Mouse (Mus musculus) fibroblast of lung, adult 2 months (primary cell): ENCODE results near the gene St6galnac3.
"Not testable (repeated sequence)": the region's sequence is repeated elsewhere in the genome, so short reads cannot be mapped to it uniquely, and the experiment has no call there.

Experiments used
- DNase-seq: peaks from one replicate; pipeline ENCODE4 v3.0.0-alpha.2; 2011; ENCODE audit warnings: low read depth

The St6galnac3 gene

GRCm38 (mm10) chr3:153724701-153725668 is at the start of gene St6galnac3:
St6galnac3 (minus strand) TSS chr3:153725174.
- DNase-seq: no peak

DNA sequence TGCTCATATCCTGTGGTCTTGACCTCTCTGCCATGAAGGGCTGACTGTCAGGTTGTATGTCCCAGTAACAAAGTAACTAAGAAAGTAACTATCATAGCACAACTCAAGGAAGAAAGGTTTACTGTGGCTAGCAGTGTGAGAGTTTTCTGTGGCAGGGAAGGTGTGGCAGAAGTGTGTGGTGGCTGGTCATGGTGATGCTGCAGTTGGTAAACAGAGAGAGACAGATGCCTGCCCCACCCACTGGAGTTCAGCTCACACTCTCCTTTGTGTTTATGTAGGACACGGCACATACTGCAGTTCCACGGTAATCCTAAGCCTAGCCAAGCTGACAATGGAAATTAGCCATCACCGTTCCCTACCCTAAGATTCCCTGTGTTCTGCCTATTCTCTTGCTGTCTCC is 49.6 kb upstream of the St6galnac3 start:
- DNase-seq: no peak

- DNase-seq: no peak
These were observed 46.5 kb upstream of the St6galnac3 start for GRCm38 (mm10) chr3:153771479-153771878.

GRCm38 (mm10) chr3:153770573-153770972 is 45.6 kb upstream of the St6galnac3 start:
- no peak for DNase-seq

- DNase-seq: no peak
These were observed 44.2 kb upstream of the St6galnac3 start for GRCm38 (mm10) chr3:153769220-153769619.

- DNase-seq: no peak
These were observed 40.2 kb upstream of the St6galnac3 start for GRCm38 (mm10) chr3:153765171-153765570.

DNA sequence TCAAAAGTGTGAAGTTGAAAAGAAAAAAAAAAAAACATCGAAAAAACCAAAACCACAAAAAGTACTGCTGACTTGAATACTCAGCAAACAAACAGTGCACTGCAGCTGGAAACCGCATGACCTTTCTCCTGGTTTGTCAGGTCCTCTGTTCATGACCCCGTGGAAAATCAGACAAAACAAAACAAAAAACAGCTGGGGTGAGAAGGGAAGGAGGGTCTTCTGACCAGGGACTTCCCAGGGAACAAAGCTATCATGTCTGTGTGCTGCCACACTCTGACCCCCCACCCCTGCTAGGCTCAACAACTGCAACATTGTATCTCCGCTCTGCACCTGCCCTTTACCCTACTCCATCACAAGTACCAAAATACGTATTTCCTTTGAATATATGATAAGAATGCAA is 39.8 kb upstream of the St6galnac3 start:
- no peak for DNase-seq

- no peak for DNase-seq
These were observed 36.2 kb upstream of the St6galnac3 start for GRCm38 (mm10) chr3:153761171-153761570.

DNA sequence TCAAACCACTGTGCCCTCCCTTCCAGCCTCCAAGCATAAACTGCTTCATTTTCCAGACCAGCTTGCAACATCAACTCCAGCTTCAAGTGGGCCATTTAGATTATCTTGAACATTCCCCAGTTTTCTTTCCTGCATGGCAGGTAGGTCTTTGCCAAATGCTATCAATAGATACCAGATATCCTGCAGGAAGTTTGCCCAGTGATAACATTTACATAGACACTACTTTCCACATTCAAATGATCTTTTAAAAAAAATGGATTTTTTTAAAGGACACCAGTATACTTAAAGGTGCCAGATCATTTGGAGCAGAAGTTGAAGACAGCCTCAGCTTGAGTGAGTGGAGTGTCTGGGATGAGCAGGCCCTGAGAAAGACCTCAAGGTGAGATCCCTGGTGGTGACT is 34.3 kb upstream of the St6galnac3 start:
- no peak for DNase-seq

DNA sequence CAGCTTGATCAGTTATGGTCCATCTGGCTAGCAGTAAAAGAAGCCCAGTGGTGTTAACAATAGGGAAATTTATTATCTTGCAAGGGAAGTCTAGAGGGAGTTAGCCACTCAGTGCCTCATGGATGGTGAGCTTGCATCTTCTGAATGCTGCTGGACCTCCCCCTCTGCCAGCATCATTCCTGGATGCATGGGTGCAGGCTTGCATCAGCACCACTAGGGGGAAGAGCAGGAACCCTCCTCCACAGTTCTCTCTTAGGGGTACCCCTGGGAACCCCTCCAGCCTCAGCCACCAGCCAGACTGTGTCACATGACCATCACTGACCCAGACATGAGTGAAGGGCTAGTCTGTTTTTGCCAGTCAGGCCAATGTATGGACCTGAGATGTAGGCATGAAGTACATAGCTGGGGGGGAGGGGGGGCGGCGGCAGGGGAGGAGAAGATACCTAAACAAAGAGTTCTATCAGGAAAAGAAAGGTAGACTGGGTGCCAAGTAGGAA is 31.6 kb upstream of the St6galnac3 start:
- no peak for DNase-seq

- DNase-seq: not testable (repeated sequence)
These were observed 30.9 kb upstream of the St6galnac3 start for GRCm38 (mm10) chr3:153755785-153756326.

DNA sequence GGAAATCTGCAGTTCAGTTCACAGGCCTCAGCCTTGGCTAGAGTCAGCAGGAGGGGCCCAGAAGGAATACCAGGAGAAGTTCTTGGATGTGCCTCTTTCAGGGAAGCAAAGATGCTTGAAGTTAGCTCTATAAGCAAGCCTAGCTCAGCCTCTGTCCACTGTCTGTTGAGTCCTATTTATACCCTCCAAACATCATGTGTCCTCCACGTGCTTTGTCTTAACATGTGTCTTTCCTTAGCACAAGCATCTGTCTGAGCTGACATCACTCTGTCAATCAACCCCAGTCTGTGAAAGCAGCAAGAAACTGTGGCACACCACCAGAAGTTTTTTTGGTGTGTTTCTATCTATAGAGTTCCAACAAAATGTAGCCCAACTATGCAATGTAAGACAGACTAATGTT is 26.5 kb upstream of the St6galnac3 start:
- DNase-seq: no peak

DNA sequence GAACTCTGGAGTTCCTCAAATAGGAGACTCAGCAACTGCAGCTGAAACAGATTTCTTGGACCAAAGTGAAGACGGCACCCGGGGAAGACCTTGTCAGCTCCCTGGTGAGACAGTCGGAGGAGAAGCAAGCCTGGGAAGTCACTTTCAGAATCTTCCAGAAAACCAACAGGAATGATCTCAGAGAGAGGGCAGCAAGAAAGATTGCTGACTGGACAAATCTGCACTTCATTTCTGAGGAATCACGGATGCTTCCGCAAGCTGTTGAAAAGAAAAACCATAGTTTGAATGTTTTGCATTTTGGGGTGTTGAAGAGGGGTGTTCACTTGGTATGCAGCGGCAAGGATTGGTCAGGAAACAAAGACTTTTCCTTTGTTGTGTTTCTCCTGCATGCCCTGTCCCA is 24.4 kb upstream of the St6galnac3 start:
- no peak for DNase-seq

- DNase-seq: no peak
These were observed 23.3 kb upstream of the St6galnac3 start for GRCm38 (mm10) chr3:153748293-153748692.

DNA sequence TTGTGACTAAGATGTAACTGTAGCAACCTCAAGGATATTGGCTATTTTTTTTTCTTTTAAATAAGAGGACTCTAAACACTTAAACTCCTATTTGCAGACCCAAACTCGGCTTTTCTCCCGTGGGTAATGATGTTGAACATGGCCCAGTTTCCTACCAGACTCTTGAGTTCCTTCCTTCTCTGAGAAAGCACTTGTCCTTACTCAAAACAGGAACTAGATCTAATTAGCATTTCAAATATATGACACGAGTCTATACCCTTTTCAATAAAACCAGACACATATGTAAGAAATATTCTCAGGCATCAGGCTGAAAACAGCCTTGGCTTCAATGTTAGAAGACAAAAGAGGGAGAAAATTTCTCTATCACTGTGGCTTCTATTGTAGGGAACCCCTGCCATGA is 20.1 kb upstream of the St6galnac3 start:
- DNase-seq: no peak

GRCm38 (mm10) chr3:153744447-153744846 is 19.5 kb upstream of the St6galnac3 start:
- DNase-seq: no peak

- no peak for DNase-seq
These were observed 16.8 kb upstream of the St6galnac3 start for GRCm38 (mm10) chr3:153741800-153742199.

DNA sequence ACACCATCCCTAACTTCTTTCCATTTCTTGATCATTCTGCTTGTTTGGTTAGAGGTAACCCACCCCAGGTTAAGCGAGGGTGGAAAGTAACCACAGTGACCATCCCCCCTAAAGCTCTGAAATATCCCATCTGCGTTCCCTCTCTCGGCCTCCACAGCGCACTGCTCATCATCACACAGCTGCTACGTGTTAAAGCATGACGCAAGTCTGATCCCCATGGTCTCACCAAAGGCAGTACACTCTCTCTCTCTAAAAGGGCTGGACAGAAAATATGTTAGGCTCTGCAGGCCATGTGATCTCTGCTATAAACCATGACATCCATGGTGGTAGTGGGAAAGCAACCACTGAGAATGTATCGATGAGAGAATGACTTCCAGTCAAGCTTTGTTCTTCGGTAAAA is 14.4 kb upstream of the St6galnac3 start:
- DNase-seq: no peak

DNA sequence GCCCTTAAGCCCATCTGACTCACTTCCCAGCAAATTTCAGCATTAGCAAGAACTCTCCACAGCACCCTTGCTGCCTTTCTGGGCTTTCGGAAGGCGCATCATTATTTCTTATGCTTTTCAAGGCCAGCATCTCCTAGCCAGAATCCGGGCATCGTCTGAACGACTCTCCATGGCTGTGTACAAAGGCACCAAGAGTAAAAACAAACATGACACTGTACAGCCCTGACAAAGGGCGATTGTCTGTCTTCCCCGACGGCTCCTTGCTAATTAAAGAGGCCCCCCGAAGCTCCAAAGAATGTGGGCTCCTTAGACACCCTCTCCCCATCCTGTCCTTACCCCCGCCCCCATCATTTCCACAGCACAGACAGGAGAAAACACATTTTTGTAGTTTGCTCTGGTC is 13.4 kb upstream of the St6galnac3 start:
- DNase-seq: no peak

DNA sequence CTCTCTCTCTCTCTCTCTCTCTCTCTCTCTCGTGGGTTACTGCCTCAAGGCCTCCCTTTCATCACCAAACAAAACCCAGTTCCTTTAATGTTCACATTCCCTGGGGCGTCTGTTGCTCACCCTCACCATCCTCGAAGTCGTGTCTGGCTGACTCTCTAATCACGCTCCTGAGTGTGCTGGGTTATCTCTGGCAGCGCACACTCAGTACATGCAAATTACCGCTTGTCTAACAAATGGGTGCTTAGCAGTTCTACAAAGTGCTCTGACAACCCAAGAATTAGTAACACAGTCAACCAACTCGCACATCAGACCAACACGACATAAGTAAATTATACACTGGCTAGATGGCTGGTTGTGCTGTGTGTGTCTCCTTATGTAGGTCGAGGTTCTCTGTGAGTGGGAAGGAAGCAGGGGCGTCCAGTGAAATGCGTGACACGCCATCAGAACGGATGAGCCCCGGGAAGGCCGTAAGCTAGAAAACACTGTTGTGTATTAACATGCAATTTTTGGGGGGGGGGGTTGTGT is 11.8 kb upstream of the St6galnac3 start:
- no peak for DNase-seq

GRCm38 (mm10) chr3:153735796-153736549 is 11.0 kb upstream of the St6galnac3 start:
- no peak for DNase-seq

GRCm38 (mm10) chr3:153734741-153735140 is 9.8 kb upstream of the St6galnac3 start:
- DNase-seq: no peak
